Mouse (Mus musculus) neural tube, embryonic 15.5 days (tissue): Measurements from ENCODE around the gene Rspo4. TPM values are rescaled to one million over a fixed set of nuclear protein-coding genes. Genes with fewer than 3 reads are reported as not detected.

Source experiments
- ATAC-seq: fragments of 200-750 bp; cut with Nextera tagmentation; 2 replicates; pipeline ENCODE4 v1.8.0; 2017; ENCODE audit warnings: mild to moderate bottlenecking, moderate TSS enrichment, moderate library complexity; ENCODE audit not compliant: low FRiP score
- H3K27ac ChIP-seq: fragments of 300-500 bp; sonication (generic); replicated peaks from 2 replicates; pipeline ENCODE4 v1.5.1; 2015; ENCODE audit warnings: mild to moderate bottlenecking, inconsistent platforms
- H3K27me3 ChIP-seq: fragments of 300-500 bp; sonication (generic); replicated peaks from 2 replicates; pipeline ENCODE4 v1.6.1; 2015; ENCODE audit warnings: inconsistent platforms
- H3K36me3 ChIP-seq: fragments of 300-500 bp; sonication (generic); 2 replicates; pipeline ENCODE4 v1.6.1; 2015; ENCODE audit warnings: inconsistent platforms
- H3K4me1 ChIP-seq: fragments of 300-500 bp; sonication (generic); 2 replicates; pipeline ENCODE4 v1.6.1; 2015; ENCODE audit warnings: inconsistent platforms
- H3K4me2 ChIP-seq: fragments of 300-500 bp; sonication (generic); 2 replicates; pipeline ENCODE4 v1.6.1; 2015; ENCODE audit warnings: inconsistent platforms, mild to moderate bottlenecking, moderate library complexity
- H3K4me3 ChIP-seq: fragments of 300-500 bp; sonication (generic); replicated peaks from 2 replicates; pipeline ENCODE4 v1.5.1; 2015; ENCODE audit warnings: mild to moderate bottlenecking, inconsistent platforms
- H3K9ac ChIP-seq: fragments of 300-500 bp; sonication (generic); replicated peaks from 2 replicates; pipeline ENCODE4 v1.6.1; 2015; ENCODE audit warnings: mild to moderate bottlenecking, inconsistent platforms
- H3K9me3 ChIP-seq: fragments of 300-500 bp; sonication (generic); replicated peaks from 2 replicates; pipeline ENCODE4 v1.6.1; 2016; ENCODE audit warnings: inconsistent platforms
- WGBS: fragments of 180-500 bp; shearing (Covaris S2); methylation state at CpG from one replicate; pipeline ENCODE4 v1.1.7; 2015; ENCODE audit warnings: mixed read lengths; 5-methylcytosine and 5-hydroxymethylcytosine counted together
- polyA plus RNA-seq: library from polyadenylated mRNA; unstranded; fragments of >200 nt; fragmentation: Nextera tagmentation; extraction: Ambion mirVana; gene quantifications from 2 replicates; pipeline ENCODE4 v1.2.1, GENCODE M21; 2015

Rspo4 gene
- polyA plus RNA-seq, 1 experiment from 2014 or later, result 0.42 TPM

- H3K27ac ChIP-seq, result no peak overlapping the region
- H3K4me2 ChIP-seq, result no peak overlapping the region
- H3K27me3 ChIP-seq, result no peaks in the 10 kb centered on the region; the same call in 1 of the 2 replicates
- no peak for ATAC-seq
- peaks cover 15% of the 10 kb centered on the region for H3K4me1 ChIP-seq
- no peak overlapping the region for H3K4me3 ChIP-seq
- H3K36me3 ChIP-seq, result no peaks in the 10 kb centered on the region
- no peak overlapping the region for H3K9ac ChIP-seq
- H3K9me3 ChIP-seq, result no peaks in the 10 kb centered on the region
- WGBS, result 79% methylated on average over 5 of the region's 5 CpGs
These were observed 71.4 kb downstream of the Rspo4 start for GRCm38 (mm10) chr2:151914120-151914519.

DNA sequence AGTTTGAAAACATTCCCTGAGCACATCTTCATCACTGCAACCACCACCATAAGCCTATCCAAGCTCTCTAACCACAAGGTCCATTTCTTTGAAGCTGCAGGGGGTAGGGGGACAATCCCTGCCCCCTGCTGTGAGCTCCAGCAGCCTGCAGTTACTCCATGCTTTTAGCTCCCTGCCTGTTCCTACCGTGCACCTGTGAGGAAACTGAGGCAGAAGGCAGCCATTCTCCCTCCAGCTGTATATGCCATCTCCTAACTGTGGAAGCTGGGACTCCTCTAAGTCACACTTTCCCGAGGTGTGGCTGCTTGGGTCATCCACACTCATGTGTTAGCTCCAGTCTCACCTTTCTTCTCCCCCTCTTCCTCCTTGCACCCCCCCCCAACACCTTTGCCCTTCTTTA, 72.4 kb downstream of the Rspo4 start:
- ATAC-seq, result no peak
- no peak overlapping the region for H3K4me2 ChIP-seq
- no peaks in the 10 kb centered on the region; the same call in 1 of the 2 replicates for H3K27me3 ChIP-seq
- no peak overlapping the region for H3K9ac ChIP-seq
- H3K9me3 ChIP-seq, result no peaks in the 10 kb centered on the region
- 38% methylated on average over 2 of the region's 2 CpGs for WGBS
- no peaks in the 10 kb centered on the region for H3K36me3 ChIP-seq
- H3K4me3 ChIP-seq, result no peak overlapping the region
- H3K27ac ChIP-seq, result no peak overlapping the region
- H3K4me1 ChIP-seq, result peaks cover 15% of the 10 kb centered on the region

DNA sequence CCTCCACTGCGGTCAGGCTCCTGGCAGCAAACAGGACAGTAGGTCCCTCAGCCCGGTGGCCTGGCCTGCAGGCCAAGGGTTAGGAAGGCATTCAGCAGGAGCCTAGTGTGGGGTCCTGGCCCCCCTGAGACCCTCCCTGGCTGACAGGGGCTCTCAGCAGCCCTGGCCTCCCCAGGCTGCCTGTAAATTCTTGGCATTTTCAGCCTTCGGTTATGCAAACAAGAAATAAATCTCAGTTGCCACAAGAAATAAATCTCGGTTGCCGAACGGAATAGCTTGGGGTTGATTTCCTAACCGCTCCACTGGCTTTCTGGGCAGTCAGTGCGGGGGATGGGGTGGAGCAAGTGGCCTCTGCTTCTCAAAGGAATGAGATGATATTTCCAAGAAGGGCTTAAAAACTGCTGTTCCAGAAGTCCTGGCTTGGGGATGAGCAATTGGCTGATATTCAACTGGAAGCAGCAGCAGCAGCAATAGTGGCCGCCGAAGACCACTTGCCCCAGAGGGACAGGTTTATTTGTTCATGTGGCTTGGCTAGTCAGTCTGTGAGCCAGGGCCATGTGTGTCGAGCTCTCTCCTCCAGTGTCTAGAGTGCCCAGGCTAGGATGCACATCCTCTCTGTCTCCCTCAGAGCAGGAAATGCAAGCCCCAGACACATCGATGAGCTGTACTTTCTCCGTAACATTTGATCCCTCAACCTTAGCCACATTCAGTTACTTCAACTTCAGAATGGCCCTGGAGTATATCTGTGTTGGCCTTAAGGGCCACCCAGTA, 73.5 kb downstream of the Rspo4 start:
- no peaks in the 10 kb centered on the region; the same call in 1 of the 2 replicates for H3K27me3 ChIP-seq
- no peaks in the 10 kb centered on the region for H3K9me3 ChIP-seq
- H3K9ac ChIP-seq, result no peak overlapping the region
- no peak overlapping the region for H3K27ac ChIP-seq
- H3K4me1 ChIP-seq, result peaks cover 11% of the 10 kb centered on the region
- H3K4me3 ChIP-seq, result no peak overlapping the region
- H3K36me3 ChIP-seq, result no peaks in the 10 kb centered on the region
- H3K4me2 ChIP-seq, result no peak overlapping the region
- 44% methylated on average over 13 of the region's 13 CpGs for WGBS
- no peak for ATAC-seq

DNA sequence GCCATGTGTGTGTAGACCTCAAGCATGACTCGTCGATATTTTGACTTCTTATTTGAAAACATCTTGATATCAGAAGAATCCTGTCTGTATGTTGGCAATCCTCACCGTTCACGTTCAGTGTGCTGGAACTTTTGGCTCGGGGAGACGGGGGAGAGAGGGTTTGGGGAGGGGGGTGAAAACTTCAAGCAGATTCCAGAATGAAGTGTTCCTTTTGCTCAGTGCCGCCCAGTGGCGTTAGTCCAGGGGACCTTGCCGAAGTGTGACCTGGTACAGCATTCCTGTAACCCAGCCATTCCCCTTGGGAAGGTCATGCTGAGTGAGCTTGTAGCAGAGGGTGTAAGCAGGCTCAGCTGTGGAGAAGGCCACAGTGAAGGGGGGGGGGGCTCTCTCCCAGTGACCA, 76.4 kb downstream of the Rspo4 start:
- no peak overlapping the region for H3K4me3 ChIP-seq
- H3K9ac ChIP-seq, result no peak overlapping the region
- H3K27me3 ChIP-seq, result no peaks in the 10 kb centered on the region
- no peak for ATAC-seq
- H3K36me3 ChIP-seq, result no peaks in the 10 kb centered on the region
- no peak overlapping the region for H3K4me2 ChIP-seq
- peaks cover 10% of the 10 kb centered on the region for H3K4me1 ChIP-seq
- WGBS, result 80% methylated on average over 9 of the region's 9 CpGs
- no peak overlapping the region for H3K27ac ChIP-seq
- no peaks in the 10 kb centered on the region for H3K9me3 ChIP-seq

GRCm38 (mm10) chr2:151921068-151921467, 78.3 kb downstream of the Rspo4 start:
- ATAC-seq, result no peak
- Histone ChIP-seq H3K27ac (no peak overlapping the region), H3K4me2 (no peak overlapping the region), H3K27me3 (no peaks in the 10 kb centered on the region), H3K9ac (no peak overlapping the region), H3K36me3 (no peaks in the 10 kb centered on the region), H3K4me1 (peaks cover 6% of the 10 kb centered on the region), H3K4me3 (no peak overlapping the region), H3K9me3 (no peaks in the 10 kb centered on the region)
- WGBS, result 68% methylated on average over 8 of the region's 8 CpGs

- Histone ChIP-seq H3K9me3 (no peaks in the 10 kb centered on the region), H3K27ac (no peak overlapping the region), H3K9ac (no peak overlapping the region), H3K4me1 (peaks cover 3% of the 10 kb centered on the region; the same call in 1 of the 2 replicates), H3K4me2 (no peak overlapping the region), H3K4me3 (no peak overlapping the region), H3K36me3 (no peaks in the 10 kb centered on the region), H3K27me3 (no peaks in the 10 kb centered on the region)
- WGBS, result 70% methylated on average over 4 of the region's 4 CpGs
- no peak for ATAC-seq
These were observed 78.9 kb downstream of the Rspo4 start for GRCm38 (mm10) chr2:151921596-151921995.

Other genes starting within 250 kb of the Rspo4 start
- 28.6 and 33.0 TPM in 2 replicates for gene Snph, start 210.3 kb upstream of the Rspo4 start, polyA plus RNA-seq
- gene Rad21l, start 174.4 kb upstream of the Rspo4 start, polyA plus RNA-seq, result 0.33 and 0.36 TPM in 2 replicates
- 24.5 and 30.5 TPM in 2 replicates for gene Tmem74b, start 140.9 kb upstream of the Rspo4 start, polyA plus RNA-seq
- 58.3 and 60.5 TPM in 2 replicates for gene Psmf1, start 98.7 kb upstream of the Rspo4 start, polyA plus RNA-seq
- gene Angpt4, start 68.3 kb downstream of the Rspo4 start, polyA plus RNA-seq, result 0.50 and 2.1 TPM in 2 replicates
- 31.3 and 32.0 TPM in 2 replicates for gene Fam110a, start 137.3 kb downstream of the Rspo4 start, polyA plus RNA-seq
- 1.4 and 1.7 TPM in 2 replicates for gene Slc52a3, start 153.6 kb downstream of the Rspo4 start, polyA plus RNA-seq
- 7.5 and 9.2 TPM in 2 replicates for gene Scrt2, start 238.6 kb downstream of the Rspo4 start, polyA plus RNA-seq